Mouse (Mus musculus) small intestine, adult 2 months (tissue): ENCODE results near the gene Tmem243.

ENCODE experiments used
- CTCF ChIP-seq: fragments of 200-500 bp; IDR thresholded peaks from 2 replicates; pipeline ENCODE4 v1.5.1; 2012; ENCODE audit warnings: low read depth, mild to moderate bottlenecking, control low read depth, inconsistent platforms, low read length, moderate library complexity, mixed read lengths; ENCODE audit not compliant: insufficient replicate concordance, insufficient read length; ENCODE audit errors: extremely low read depth
- POLR2A ChIP-seq: fragments of 200-500 bp; IDR thresholded peaks from 2 replicates; pipeline ENCODE4 v1.6.1; 2012; ENCODE audit warnings: low read depth, mild to moderate bottlenecking, control low read depth, inconsistent platforms, low read length, moderate library complexity

GRCm38 (mm10) chr5:9057277-9057879 lies 43.1 kb upstream of the Tmem243 start:
- TF ChIP-seq POLR2A (no peak), CTCF (no peak)
